In the genomic region with DNA sequence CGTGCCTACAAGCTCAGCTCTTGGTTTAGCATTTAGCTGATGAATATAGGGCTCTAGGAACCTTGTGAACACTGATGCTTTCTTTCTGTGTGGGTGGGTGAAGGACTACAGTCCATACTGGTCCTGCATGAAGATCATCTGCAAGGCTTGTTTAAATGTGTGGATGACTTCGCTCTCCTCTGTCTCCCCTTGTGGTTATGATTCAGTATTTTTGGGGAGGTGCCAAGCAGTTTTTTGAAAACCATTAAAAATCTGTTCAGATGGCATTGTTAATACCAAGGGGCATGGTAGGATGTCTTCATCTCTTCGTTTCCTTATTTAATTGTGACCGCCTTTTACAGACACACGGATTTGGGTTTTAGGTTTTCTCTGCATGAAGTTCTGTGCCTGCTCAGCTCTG, we compare ENCODE assay signal across 17 mouse cellular contexts.
"Had no signal": no experiment of that assay in that cellular context is flagged by ENCODE, and none has a peak within 500 bp of the region (broad histone marks: within the 10 kb centered on the region; RNA-seq: fewer than 3 reads in every experiment).

No protein-coding gene starts in this region.

- H3K27me3 ChIP-seq: liver, embryonic 15.5 days; lung, embryonic 15.5 days; midbrain, embryonic 12.5 days; neural tube, embryonic 13.5 days; neural tube, embryonic 15.5 days had no signal

- H3K36me3 ChIP-seq: liver, embryonic 15.5 days; lung, embryonic 15.5 days; midbrain, embryonic 10.5 days; midbrain, embryonic 12.5 days; neural tube, embryonic 13.5 days; neural tube, embryonic 15.5 days had no signal

- H3K4me1 ChIP-seq: liver, embryonic 15.5 days; lung, embryonic 15.5 days; midbrain, embryonic 10.5 days; midbrain, embryonic 12.5 days; neural tube, embryonic 15.5 days had no signal

- DNase-seq: liver, postnatal 0 days; lung, adult 2 months; lung, postnatal 4 days; retina, postnatal 1 day; right cerebral cortex, adult 18-20 months; right cerebral cortex, postnatal 25 days; spleen, adult 18-20 months; thymus, adult 18-20 months; thymus, postnatal 14 days; thymus, postnatal 36 days had no signal

- H3K27ac ChIP-seq: liver, embryonic 15.5 days; lung, embryonic 15.5 days; midbrain, embryonic 10.5 days; midbrain, embryonic 12.5 days; neural tube, embryonic 15.5 days had no signal

- H3K9me3 ChIP-seq: liver, embryonic 15.5 days; lung, embryonic 15.5 days; midbrain, embryonic 10.5 days; midbrain, embryonic 12.5 days; neural tube, embryonic 13.5 days had no signal

- H3K4me3 ChIP-seq: liver, embryonic 15.5 days; lung, embryonic 15.5 days; midbrain, embryonic 10.5 days; midbrain, embryonic 12.5 days; myocyte; neural tube, embryonic 13.5 days; neural tube, embryonic 15.5 days had no signal
